Mouse (Mus musculus) neural tube, embryonic 14.5 days (tissue): ENCODE measurements around the gene Ddx17. TPM values are rescaled to one million over a fixed set of nuclear protein-coding genes. Genes with fewer than 3 reads are reported as not detected.

ENCODE experiments used
- ATAC-seq: fragments of 200-750 bp; cut with Nextera tagmentation; 2 replicates; pipeline ENCODE4 v1.8.0; 2017; ENCODE audit warnings: low read depth, mild to moderate bottlenecking, moderate TSS enrichment, moderate library complexity
- H3K27ac ChIP-seq: fragments of 300-500 bp; sonication (generic); 2 replicates; pipeline ENCODE4 v1.5.1; 2014; ENCODE audit warnings: low read depth, mild to moderate bottlenecking, control low read depth, low read length, moderate library complexity, mixed read lengths
- H3K27me3 ChIP-seq: fragments of 300-500 bp; sonication (generic); 2 replicates; pipeline ENCODE4 v1.6.1; 2014; ENCODE audit warnings: low read length; ENCODE audit not compliant: control insufficient read depth, insufficient read depth
- H3K36me3 ChIP-seq: fragments of 300-500 bp; sonication (generic); 2 replicates; pipeline ENCODE4 v1.6.1; 2014; ENCODE audit warnings: low read length, mixed read lengths; ENCODE audit not compliant: control insufficient read depth, insufficient read depth
- H3K4me1 ChIP-seq: fragments of 300-500 bp; sonication (generic); 2 replicates; pipeline ENCODE4 v1.6.1; 2014; ENCODE audit warnings: low read length; ENCODE audit not compliant: control insufficient read depth, insufficient read depth
- H3K4me2 ChIP-seq: fragments of 300-500 bp; sonication (generic); 2 replicates; pipeline ENCODE4 v1.6.1; 2014; ENCODE audit warnings: mild to moderate bottlenecking, low read depth, low read length, control low read depth
- H3K4me3 ChIP-seq: fragments of 300-500 bp; sonication (generic); 2 replicates; pipeline ENCODE4 v1.5.1; 2014; ENCODE audit warnings: low read depth, low read length, control low read depth, mixed read lengths
- H3K9ac ChIP-seq: fragments of 300-500 bp; sonication (generic); replicated peaks from 2 replicates; pipeline ENCODE4 v1.6.1; 2014; ENCODE audit warnings: low read depth, mild to moderate bottlenecking, control low read depth, low read length, mixed read lengths
- H3K9me3 ChIP-seq: fragments of 300-500 bp; sonication (generic); 2 replicates; pipeline ENCODE4 v1.6.1; 2016; ENCODE audit warnings: low read length; ENCODE audit not compliant: control insufficient read depth
- WGBS: fragments of 180-500 bp; shearing (Covaris S2); extraction: QIAGEN DNeasy Blood & Tissue Kit; methylation state at CpG from one replicate; pipeline ENCODE4 v1.1.7; 2014; 5-methylcytosine and 5-hydroxymethylcytosine counted together
- polyA plus RNA-seq: library from polyadenylated mRNA; unstranded; fragments of >200 nt; fragmentation: Nextera tagmentation; extraction: Ambion mirVana; gene quantifications from 2 replicates; pipeline ENCODE4 v1.2.1, GENCODE M21; 2014

The Ddx17 gene
- polyA plus RNA-seq, 1 experiment from 2014 or later: 105 TPM

GRCm38 (mm10) chr15:79548226-79548625, 1.7 kb upstream of the Ddx17 start:
- Histone ChIP-seq H3K9ac (no peak overlapping the region), H3K27ac (no peak overlapping the region), H3K27me3 (no peaks in the 10 kb centered on the region), H3K4me3 (no peak overlapping the region), H3K36me3 (peaks cover 2% of the 10 kb centered on the region; the same call in 1 of the 2 replicates), H3K4me2 (no peak overlapping the region), H3K9me3 (no peaks in the 10 kb centered on the region), H3K4me1 (peaks cover 18% of the 10 kb centered on the region)
- ATAC-seq: no peak
- 97% methylated on average over 2 of the region's 2 CpGs for WGBS

- Histone ChIP-seq H3K4me3 (peak overlapping the region; percentile 98), H3K27ac (peak overlapping the region; percentile 99), H3K9me3 (no peaks in the 10 kb centered on the region), H3K4me1 (peaks cover 18% of the 10 kb centered on the region), H3K36me3 (peaks cover 11% of the 10 kb centered on the region), H3K27me3 (no peaks in the 10 kb centered on the region), H3K4me2 (peak overlapping the region; percentile 53), H3K9ac (peak overlapping the region; percentile 64)
- 77% methylated on average over 17 of the region's 17 CpGs for WGBS
- ATAC-seq: peak; percentile 19
Measured at GRCm38 (mm10) chr15:79547289-79547820, 814 bp upstream of the Ddx17 start.

- Histone ChIP-seq H3K4me1 (peaks cover 18% of the 10 kb centered on the region), H3K9ac (peak overlapping the region; percentile 99), H3K4me2 (peak overlapping the region; percentile 84), H3K9me3 (no peaks in the 10 kb centered on the region), H3K36me3 (peaks cover 23% of the 10 kb centered on the region), H3K27ac (peak overlapping the region; percentile 99), H3K4me3 (peak overlapping the region; percentile 98), H3K27me3 (no peaks in the 10 kb centered on the region)
- peak; percentile 82 for ATAC-seq
- under 1% methylated on average over 37 of the region's 52 CpGs for WGBS
Measured at GRCm38 (mm10) chr15:79545921-79546399, 581 bp downstream of the Ddx17 start.

GRCm38 (mm10) chr15:79545496-79545895, 1.0 kb downstream of the Ddx17 start:
- H3K9me3 ChIP-seq: no peaks in the 10 kb centered on the region
- ATAC-seq: no peak
- peak overlapping the region; percentile 99 for H3K9ac ChIP-seq
- WGBS: 6% methylated on average over 3 of the region's 3 CpGs
- peak overlapping the region; percentile 84 for H3K4me2 ChIP-seq
- peaks cover 18% of the 10 kb centered on the region for H3K4me1 ChIP-seq
- peak overlapping the region; percentile 98 for H3K4me3 ChIP-seq
- H3K36me3 ChIP-seq: peaks cover 27% of the 10 kb centered on the region
- peak overlapping the region; percentile 99 for H3K27ac ChIP-seq
- H3K27me3 ChIP-seq: no peaks in the 10 kb centered on the region

GRCm38 (mm10) chr15:79543968-79544367, 2.6 kb downstream of the Ddx17 start:
- 94% methylated on average over 3 of the region's 3 CpGs for WGBS
- Histone ChIP-seq H3K36me3 (peaks cover 40% of the 10 kb centered on the region), H3K27ac (no peak overlapping the region), H3K9ac (no peak overlapping the region), H3K4me3 (peak overlapping the region; percentile 98; the same call in 1 of the 2 replicates), H3K4me2 (peak overlapping the region; percentile 84), H3K9me3 (no peaks in the 10 kb centered on the region), H3K27me3 (no peaks in the 10 kb centered on the region), H3K4me1 (peaks cover 18% of the 10 kb centered on the region)
- no peak for ATAC-seq

GRCm38 (mm10) chr15:79533796-79534195, 12.7 kb downstream of the Ddx17 start:
- ATAC-seq: no peak
- H3K4me2 ChIP-seq: no peak overlapping the region
- H3K4me3 ChIP-seq: no peak overlapping the region
- no peak overlapping the region for H3K9ac ChIP-seq
- WGBS: 90% methylated on average over 3 of the region's 3 CpGs
- H3K9me3 ChIP-seq: no peaks in the 10 kb centered on the region
- no peak overlapping the region for H3K27ac ChIP-seq
- no peaks in the 10 kb centered on the region for H3K27me3 ChIP-seq
- H3K4me1 ChIP-seq: no peaks in the 10 kb centered on the region
- peaks cover 98% of the 10 kb centered on the region for H3K36me3 ChIP-seq

DNA sequence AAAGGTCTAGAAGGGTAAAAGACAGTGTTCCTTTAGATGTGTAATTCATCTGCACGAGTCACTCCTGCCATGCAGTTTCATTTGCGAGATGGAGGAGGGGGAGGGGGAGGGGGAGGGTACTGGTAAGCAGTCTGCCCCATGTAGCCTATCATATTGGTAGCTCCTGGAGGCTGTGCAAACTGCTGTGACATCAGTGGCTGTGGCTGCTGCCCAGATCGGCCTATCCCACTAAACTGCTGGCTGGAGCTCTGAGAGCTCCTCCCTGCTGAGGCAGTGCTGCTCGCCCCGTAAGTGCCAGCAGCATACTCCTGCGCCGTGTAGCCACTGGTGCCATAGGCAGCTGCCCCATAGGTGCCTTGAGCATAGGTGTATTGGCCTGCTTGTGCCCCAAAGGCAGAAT, 16.6 kb downstream of the Ddx17 start:
- H3K36me3 ChIP-seq: peaks cover 84% of the 10 kb centered on the region
- no peak for ATAC-seq
- 77% methylated on average over 7 of the region's 7 CpGs for WGBS

DNA sequence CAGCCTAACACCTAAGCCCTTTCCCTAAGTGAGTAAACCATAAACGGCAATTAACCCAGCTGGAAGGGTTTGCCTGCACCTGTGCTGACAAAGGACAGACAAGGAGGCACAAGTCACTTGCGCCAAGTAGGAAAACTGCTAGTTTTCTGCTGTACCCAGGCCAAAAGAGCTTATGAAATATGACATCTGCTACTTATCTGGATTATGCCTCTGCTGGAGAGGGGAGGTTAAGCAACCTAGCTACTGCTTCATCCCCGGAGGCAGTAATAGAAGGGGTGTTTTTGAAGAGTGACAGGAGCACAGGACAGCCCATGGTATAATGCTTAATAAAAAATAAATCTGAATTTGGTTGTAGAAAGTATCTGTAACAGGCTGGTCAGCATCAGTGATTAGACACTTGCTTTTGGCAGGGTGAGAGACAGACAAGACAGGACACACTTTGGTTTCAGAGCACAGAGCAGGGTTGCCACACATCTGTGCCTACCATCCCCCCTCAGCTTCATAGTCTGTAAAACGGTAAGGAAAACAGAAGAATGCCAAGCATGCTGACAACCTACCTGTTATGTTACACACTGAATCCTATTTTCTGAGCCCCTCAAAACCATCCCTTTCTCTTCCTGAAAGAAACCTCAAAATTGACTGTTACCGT, 18.4 kb downstream of the Ddx17 start:
- 77% methylated on average over 5 of the region's 5 CpGs for WGBS
- Histone ChIP-seq H3K9me3 (no peaks in the 10 kb centered on the region), H3K4me1 (no peaks in the 10 kb centered on the region), H3K36me3 (peaks cover 67% of the 10 kb centered on the region), H3K4me2 (no peak overlapping the region), H3K27me3 (no peaks in the 10 kb centered on the region), H3K27ac (no peak overlapping the region), H3K9ac (no peak overlapping the region), H3K4me3 (no peak overlapping the region)
- ATAC-seq: no peak

More for the DNA sequence above, 16.6 kb downstream of the Ddx17 start:
- Histone ChIP-seq H3K27ac (no peak overlapping the region), H3K9me3 (no peaks in the 10 kb centered on the region), H3K4me3 (no peak overlapping the region), H3K9ac (no peak overlapping the region), H3K27me3 (no peaks in the 10 kb centered on the region), H3K4me2 (no peak overlapping the region), H3K4me1 (no peaks in the 10 kb centered on the region)

DNA sequence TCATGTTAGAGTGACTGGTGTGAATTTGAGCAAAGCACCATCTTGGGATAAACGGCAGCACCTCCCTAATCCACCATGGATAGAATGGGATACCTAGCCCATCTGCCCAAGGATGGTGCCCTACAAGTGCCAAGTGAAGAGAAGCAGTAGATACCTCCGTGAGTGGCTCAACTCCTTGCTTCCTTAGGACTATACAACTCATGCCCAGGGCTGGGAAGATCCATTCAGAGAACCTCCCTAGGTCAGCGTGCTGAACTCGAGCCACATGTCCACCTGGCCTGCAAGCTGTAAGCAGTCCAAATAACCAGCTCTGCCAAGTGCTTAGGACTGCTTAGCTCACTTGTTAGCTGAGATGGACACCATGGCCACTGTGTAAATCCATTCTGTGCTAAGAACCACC, 19.3 kb downstream of the Ddx17 start:
- no peaks in the 10 kb centered on the region for H3K4me1 ChIP-seq
- no peaks in the 10 kb centered on the region for H3K9me3 ChIP-seq
- H3K27me3 ChIP-seq: no peaks in the 10 kb centered on the region
- no peak overlapping the region for H3K27ac ChIP-seq
- no peak overlapping the region for H3K4me2 ChIP-seq
- ATAC-seq: no peak
- H3K36me3 ChIP-seq: peaks cover 58% of the 10 kb centered on the region
- H3K9ac ChIP-seq: no peak overlapping the region
- no peak overlapping the region for H3K4me3 ChIP-seq
- 87% methylated on average over 4 of the region's 4 CpGs for WGBS
